Mouse (Mus musculus) urinary bladder, adult 2 months (tissue): ENCODE data around the gene Pld1. TPM values are rescaled to one million over a fixed set of nuclear protein-coding genes. Genes with fewer than 3 reads are reported as not detected.

Experiments used
- DNase-seq: peaks from one replicate; pipeline ENCODE4 v3.0.0; 2022; ENCODE audit warnings: low spot score
- polyA plus RNA-seq: library from polyadenylated mRNA; depleted of rRNA; stranded (reverse); fragments of >200 nt; gene quantifications from 2 replicates; pipeline ENCODE4 v1.2.3, GENCODE M21; 2012; rRNA removed

The Pld1 gene
- polyA plus RNA-seq, 1 experiment: 16.8 TPM

DNA sequence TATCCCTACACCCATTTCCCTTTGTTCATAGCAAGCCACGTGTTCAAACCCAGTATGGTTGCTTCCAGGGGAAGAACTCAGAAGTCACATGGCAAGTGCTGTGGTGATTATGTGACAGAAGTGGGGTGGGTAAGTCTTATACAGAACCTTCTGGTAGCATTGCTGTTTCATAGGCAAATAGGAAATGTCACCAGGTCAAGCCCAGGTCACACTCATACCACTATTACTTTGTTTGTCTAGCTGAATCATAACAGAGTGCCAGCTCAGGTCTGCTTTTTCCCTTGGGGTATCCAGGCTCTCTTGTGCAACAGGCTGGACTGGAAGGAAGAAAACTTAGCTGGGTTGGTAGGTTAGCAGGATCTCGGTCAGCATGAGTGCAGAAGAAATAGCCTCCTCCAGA lies 219.5 kb downstream of the Pld1 start:
- DNase-seq: no peak

GRCm38 (mm10) chr3:28158916-28159315 lies 220.4 kb downstream of the Pld1 start:
- no peak for DNase-seq

DNA sequence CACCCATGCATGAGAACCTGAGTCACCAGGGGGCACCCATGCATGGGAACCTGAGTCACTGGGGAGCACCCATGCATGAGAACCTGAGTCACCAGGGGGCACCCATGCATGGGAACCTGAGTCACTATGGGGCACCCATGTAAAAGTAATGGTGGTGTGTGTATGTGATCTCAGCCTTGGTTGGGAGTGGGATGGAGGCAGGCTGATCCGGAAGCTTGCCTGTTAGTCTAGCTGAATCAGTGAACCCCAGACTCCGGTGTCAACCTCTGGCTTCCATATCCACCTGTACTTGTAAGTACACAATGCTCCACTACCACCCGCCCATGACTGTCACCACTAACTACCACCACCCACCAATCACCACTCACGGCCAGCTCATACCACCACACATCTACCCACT lies 223.9 kb downstream of the Pld1 start:
- DNase-seq: no peak

DNA sequence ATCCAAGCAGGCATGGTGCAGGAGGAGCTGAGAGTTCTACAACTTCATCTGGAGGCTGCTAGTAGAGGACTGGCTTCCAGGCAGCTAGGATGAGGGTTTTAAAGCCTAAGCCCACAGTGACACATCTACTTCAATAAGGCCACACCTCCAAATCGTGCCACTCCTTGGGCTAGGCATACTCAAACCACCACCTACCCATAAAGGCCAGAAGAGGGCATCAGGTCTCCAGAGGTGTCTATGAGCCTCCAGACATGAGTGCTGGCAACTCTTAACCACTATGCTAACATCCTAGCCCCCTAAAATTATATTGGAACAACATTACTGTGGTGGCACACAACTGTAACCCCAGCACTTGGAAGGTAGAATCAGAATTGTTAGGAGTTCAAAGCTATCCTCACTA lies 226.2 kb downstream of the Pld1 start:
- DNase-seq: no peak

DNA sequence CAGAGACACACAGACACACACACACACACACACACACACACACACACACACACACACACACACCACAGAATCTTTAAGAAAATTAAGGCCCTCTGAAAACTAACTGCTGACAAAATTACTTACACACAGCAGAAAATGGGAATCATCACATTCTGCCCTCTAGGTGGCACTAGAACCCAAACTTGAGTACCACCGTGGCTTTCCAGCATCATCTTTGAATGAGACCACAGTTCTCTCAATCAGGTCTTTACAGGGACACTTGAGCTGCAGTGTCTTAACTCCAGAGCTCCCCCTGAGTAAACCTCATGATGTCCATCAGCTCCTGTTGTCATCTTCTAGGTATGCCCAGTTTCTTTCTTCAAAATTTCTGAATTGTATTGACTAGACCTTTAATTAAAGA lies 227.1 kb downstream of the Pld1 start:
- no peak for DNase-seq

GRCm38 (mm10) chr3:28167796-28168505 lies 229.5 kb downstream of the Pld1 start:
- no peak for DNase-seq

GRCm38 (mm10) chr3:28170911-28171618 lies 232.6 kb downstream of the Pld1 start:
- DNase-seq: no peak

DNA sequence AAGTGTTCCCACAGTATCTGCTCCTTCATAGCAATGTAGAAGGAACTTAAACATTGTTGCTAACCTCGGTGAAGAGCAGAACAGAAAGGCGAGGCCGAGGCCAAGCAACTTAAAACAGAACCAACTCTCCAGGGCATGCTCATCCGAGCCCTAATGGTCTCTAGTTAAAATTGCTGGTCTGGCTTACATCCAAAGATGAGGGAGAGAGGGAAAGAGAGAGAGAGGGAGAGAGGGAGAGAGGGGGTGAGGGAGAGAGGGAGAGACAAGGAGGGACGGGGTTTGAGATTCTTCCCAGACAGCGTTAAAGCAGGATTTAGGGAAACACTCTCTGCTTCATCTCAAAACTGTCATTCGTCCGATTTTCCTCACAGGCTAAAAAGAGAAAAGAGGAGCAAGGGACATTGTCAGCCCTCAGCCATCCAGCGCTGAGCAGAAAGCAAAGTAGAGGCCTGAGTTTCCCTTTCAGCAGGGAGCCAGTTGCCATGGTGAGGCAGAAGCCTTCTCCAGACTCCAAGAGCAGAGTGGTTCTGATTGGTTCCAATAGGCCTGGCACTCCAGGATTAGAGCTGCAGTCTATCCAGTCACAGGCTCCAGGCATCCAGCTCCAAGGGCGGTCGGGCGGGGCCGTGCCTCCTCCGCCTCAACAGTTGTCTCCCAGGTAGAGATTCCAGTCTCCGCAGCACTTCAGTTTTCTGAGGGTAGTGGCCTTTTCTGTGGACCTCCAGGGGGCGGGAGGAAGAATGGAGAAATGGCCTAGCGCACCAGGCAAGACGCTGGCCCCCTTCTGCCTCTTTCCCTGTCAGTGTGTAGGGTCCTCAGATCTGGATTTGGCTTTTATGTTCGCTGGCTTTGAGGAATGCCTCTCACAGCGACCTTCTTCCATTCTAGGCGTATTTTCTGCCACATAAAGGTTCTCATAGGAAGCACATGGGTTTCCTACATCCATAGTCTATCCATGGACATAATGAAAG lies 237.8 kb downstream of the Pld1 start:
- no peak for DNase-seq

DNA sequence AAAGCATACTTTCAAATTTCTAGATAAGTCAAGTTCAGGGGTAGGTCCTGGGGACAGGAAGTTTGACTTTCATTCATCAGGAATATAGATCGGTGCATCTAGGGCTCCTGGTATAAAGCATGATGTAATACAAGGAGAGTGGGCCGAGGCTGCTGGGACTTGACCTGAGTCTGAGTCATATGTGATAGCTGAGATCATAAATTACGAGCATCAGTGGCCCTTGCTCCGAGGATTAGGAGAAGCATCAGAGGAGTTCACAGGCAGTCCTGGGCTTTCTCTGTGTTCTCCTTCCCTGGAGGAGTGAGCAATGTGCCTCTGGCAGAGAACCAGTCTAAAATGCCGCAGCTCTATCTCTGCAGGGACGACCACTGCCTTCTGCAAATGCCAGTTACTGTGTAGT lies 239.8 kb downstream of the Pld1 start:
- no peak for DNase-seq

Other genes starting within 250 kb of the Pld1 start
- 26.0 and 34.5 TPM in 2 replicates for gene Fndc3b, start 227.4 kb upstream of the Pld1 start, polyA plus RNA-seq
- not detected in 2 replicates for gene Tmem212, start 42.3 kb upstream of the Pld1 start, polyA plus RNA-seq